Mouse (Mus musculus) heart, embryonic 14.5 days (tissue): Measurements from ENCODE around the gene Gart. TPM values are rescaled to one million over a fixed set of nuclear protein-coding genes. Genes with fewer than 3 reads are reported as not detected.

Source experiments
- ATAC-seq: fragments of 200-750 bp; cut with Nextera tagmentation; 2 replicates; pipeline ENCODE4 v1.8.0; 2017; ENCODE audit warnings: low read depth, moderate TSS enrichment; ENCODE audit not compliant: insufficient number of reproducible peaks, insufficient read depth, low FRiP score
- H3K27ac ChIP-seq, 2 experiments: fragments of 200-500 bp in 1 of 2; fragments of 300-500 bp in 1 of 2; sonication (generic) in 1 of 2; replicated peaks in 1 of 2; 2 replicates each; pipeline ENCODE4 v1.5.1; 2012 to 2014; ENCODE audit warnings: low read depth in 2 of 2, low read length in 2 of 2, control low read depth in 1 of 2, mild to moderate bottlenecking in 1 of 2, mixed read lengths in 1 of 2; ENCODE audit not compliant: control insufficient read depth in 1 of 2, insufficient read depth in 1 of 2
- H3K27me3 ChIP-seq: fragments of 300-500 bp; sonication (generic); 2 replicates; pipeline ENCODE4 v1.6.1; 2014; ENCODE audit warnings: mild to moderate bottlenecking, low read length, control low read depth; ENCODE audit not compliant: control insufficient read depth, insufficient read depth
- H3K36me3 ChIP-seq: fragments of 300-500 bp; sonication (generic); 2 replicates; pipeline ENCODE4 v1.6.1; 2014; ENCODE audit warnings: mild to moderate bottlenecking, control low read depth, low read length, mixed read lengths; ENCODE audit not compliant: control insufficient read depth, insufficient read depth
- H3K4me1 ChIP-seq, 2 experiments: fragments of 200-500 bp in 1 of 2; fragments of 300-500 bp in 1 of 2; sonication (generic) in 1 of 2; 2 replicates each; pipeline ENCODE4 v1.6.1; 2012 to 2014; ENCODE audit warnings: low read length in 2 of 2, control low read depth in 1 of 2, mixed read lengths in 1 of 2; ENCODE audit not compliant: control insufficient read depth in 2 of 2, insufficient read depth in 2 of 2
- H3K4me2 ChIP-seq: fragments of 300-500 bp; sonication (generic); 2 replicates; pipeline ENCODE4 v1.6.1; 2014; ENCODE audit warnings: mild to moderate bottlenecking, low read length
- H3K4me3 ChIP-seq, 2 experiments: fragments of 200-500 bp in 1 of 2; fragments of 300-500 bp in 1 of 2; sonication (generic) in 1 of 2; 2 replicates each; pipeline ENCODE4 v1.5.1; 2012 to 2014; ENCODE audit warnings: low read length in 2 of 2, mild to moderate bottlenecking in 2 of 2, control low read depth in 1 of 2, low read depth in 1 of 2, moderate library complexity in 1 of 2; ENCODE audit not compliant: control insufficient read depth in 1 of 2, insufficient read depth in 1 of 2
- H3K9ac ChIP-seq: fragments of 300-500 bp; sonication (generic); 2 replicates; pipeline ENCODE4 v1.6.1; 2014; ENCODE audit warnings: mild to moderate bottlenecking, low read length
- H3K9me3 ChIP-seq: fragments of 300-500 bp; sonication (generic); 2 replicates; pipeline ENCODE4 v1.6.1; 2016; ENCODE audit warnings: low read length, control low read depth; ENCODE audit not compliant: control insufficient read depth
- WGBS: fragments of 180-500 bp; shearing (Covaris S2); extraction: QIAGEN DNeasy Blood & Tissue Kit; methylation state at CpG from one replicate; pipeline ENCODE4 v1.1.7; 2014; 5-methylcytosine and 5-hydroxymethylcytosine counted together
- polyA plus RNA-seq: library from polyadenylated mRNA; unstranded; fragments of >200 nt; fragmentation: Nextera tagmentation; extraction: Ambion mirVana; gene quantifications from 2 replicates; pipeline ENCODE4 v1.2.1, GENCODE M21; 2014

Gene Gart
- polyA plus RNA-seq, 1 experiment from 2014 or later, result 56.2 TPM

DNA sequence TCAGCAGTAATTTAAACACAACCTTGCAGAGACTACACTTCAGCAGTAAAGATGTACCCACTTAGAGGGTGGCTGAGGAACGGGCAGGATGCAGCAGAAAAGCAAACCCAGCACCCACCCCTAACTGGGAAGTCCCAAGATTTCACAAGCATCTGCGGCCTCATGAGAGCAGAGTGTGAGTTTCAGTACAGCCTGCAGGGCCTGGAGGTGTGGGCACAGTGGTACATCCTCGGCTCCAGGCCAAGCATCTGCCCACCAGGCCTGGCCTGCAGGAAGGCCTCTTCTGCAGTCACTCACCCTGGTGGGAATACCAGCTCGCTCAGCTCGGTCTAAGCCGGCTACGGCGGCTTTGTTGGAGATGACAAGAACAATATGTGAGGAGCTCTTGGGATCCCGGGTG, 23.7 kb downstream of the Gart start:
- H3K4me3 ChIP-seq, result no peak overlapping the region
- peaks cover 83% of the 10 kb centered on the region for H3K36me3 ChIP-seq
- WGBS, result 91% methylated on average over 9 of the region's 9 CpGs
- no peak overlapping the region for H3K27ac ChIP-seq
- no peak overlapping the region for H3K9ac ChIP-seq
- no peaks in the 10 kb centered on the region for H3K4me1 ChIP-seq
- no peak for ATAC-seq
- H3K27me3 ChIP-seq, result no peaks in the 10 kb centered on the region
- H3K4me2 ChIP-seq, result no peak overlapping the region
- H3K9me3 ChIP-seq, result no peaks in the 10 kb centered on the region

DNA sequence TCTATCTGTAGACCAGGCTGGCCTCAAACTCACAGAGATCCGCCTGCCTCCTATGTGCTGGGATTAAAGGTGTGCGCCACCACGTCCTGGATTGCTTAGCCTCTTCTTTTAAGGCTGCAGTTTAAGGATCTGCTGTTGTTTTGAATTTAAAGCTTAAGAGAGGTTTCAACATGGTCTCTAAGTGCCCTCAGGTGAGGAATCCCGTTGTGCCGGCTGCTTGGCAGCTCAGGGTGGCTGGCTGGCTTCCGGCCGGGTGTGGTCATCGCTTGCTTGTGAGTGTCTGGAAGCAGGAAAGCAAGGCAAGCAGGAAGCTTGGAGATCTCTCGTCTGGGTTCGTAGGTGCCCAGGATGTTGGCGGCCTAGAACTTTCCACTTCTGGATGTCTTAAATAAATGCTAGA, 25.8 kb downstream of the Gart start:
- H3K4me2 ChIP-seq, result no peak overlapping the region
- no peak overlapping the region for H3K9ac ChIP-seq
- H3K4me1 ChIP-seq, result no peaks in the 10 kb centered on the region
- no peak overlapping the region for H3K27ac ChIP-seq
- 86% methylated on average over 11 of the region's 11 CpGs for WGBS
- H3K4me3 ChIP-seq, result no peak overlapping the region
- no peak for ATAC-seq
- H3K9me3 ChIP-seq, result no peaks in the 10 kb centered on the region
- H3K27me3 ChIP-seq, result no peaks in the 10 kb centered on the region
- H3K36me3 ChIP-seq, result peaks cover 63% of the 10 kb centered on the region

DNA sequence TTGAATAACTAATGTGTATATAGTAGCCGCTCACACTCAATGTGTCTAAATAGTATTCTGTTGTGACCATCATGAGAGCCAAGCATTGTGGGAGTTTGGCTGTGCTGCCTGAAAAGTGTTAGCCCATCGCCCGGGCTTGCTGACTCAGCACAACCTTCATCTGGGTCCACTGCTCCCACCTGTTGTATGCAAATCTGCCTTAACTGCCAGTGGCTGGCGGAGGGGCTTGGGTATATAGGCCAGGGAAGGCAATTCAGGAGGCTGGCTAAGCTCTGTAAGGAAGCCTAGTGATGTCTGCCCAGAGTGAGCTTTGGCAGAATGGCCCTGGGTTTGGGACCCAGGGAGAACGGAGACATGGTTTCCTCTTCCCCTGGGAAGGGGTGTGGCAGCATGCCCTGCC, 26.6 kb downstream of the Gart start:
- Histone ChIP-seq H3K36me3 (peaks cover 55% of the 10 kb centered on the region), H3K4me3 (no peak overlapping the region), H3K9me3 (no peaks in the 10 kb centered on the region), H3K4me2 (no peak overlapping the region), H3K27me3 (no peaks in the 10 kb centered on the region), H3K9ac (no peak overlapping the region), H3K27ac (no peak overlapping the region), H3K4me1 (no peaks in the 10 kb centered on the region)
- 87% methylated on average over 5 of the region's 5 CpGs for WGBS
- ATAC-seq, result no peak

DNA sequence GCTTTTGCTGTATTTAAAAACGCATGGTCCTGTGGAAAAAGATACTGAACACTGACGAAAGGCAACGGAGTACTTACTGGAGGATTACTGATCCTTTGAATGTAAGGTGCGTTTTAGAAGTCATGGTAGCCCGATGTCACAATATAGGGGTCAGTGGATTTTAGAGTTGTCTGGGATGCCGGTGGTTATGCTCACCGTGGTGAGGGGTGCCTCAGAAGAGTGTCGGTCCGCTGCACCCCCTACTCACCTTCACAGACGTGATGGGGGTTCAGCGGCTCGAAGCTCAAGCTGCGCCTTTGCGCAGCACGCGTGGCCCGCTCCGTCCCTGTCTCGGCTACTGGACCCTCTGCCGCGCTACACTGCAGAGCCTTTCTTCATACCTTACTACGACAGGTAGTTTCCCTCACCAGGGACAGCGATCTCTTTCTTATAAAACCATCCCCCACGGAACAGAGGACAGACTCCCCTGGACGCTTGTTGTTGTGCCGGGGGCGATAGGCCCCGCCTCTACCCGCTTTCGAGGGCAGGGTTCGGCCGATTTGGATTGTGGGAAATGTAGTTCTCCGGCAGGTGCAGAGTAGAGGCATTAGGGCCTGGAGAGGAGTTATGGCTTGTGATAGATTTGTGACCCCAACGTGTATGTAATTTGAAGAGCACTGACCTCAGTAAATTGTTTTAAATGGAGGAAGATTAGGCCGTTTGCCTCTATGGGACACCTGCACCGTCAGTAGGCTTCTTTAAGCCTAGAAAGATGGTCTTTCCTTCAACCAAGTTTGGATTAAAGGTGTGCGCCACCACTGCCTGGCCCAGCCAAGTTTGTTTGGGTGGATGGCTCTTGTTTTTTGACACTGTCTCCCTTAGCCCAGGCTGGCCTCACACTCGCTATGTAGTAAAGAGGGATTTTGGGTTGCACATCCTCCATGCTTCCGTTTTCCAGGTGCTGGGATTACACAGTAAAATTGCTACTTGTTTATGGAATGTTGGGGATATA, 27.9 kb downstream of the Gart start, which contains the start of gene Dnajc28:
TSS of gene Dnajc28 (minus strand) at position 516 of the 991 bp plus-strand sequence.
- peak within 1 kb of the TSS; percentile 85 for H3K9ac ChIP-seq
- peaks cover 41% of the 10 kb centered on the region for H3K36me3 ChIP-seq
- peak; percentile 81 for ATAC-seq
- peak within 1 kb of the TSS; percentile 91 for H3K4me2 ChIP-seq
- H3K4me1 ChIP-seq, result no peaks in the 10 kb centered on the region
- whole genome bisulfite sequencing, result 10% methylated on average over 39 of the region's 39 CpGs
- no peaks in the 10 kb centered on the region for H3K9me3 ChIP-seq
- no peaks in the 10 kb centered on the region for H3K27me3 ChIP-seq
- no peak within 1 kb of the TSS for H3K27ac ChIP-seq
- peak within 1 kb of the TSS; percentile 78 to 82 for H3K4me3 ChIP-seq

DNA sequence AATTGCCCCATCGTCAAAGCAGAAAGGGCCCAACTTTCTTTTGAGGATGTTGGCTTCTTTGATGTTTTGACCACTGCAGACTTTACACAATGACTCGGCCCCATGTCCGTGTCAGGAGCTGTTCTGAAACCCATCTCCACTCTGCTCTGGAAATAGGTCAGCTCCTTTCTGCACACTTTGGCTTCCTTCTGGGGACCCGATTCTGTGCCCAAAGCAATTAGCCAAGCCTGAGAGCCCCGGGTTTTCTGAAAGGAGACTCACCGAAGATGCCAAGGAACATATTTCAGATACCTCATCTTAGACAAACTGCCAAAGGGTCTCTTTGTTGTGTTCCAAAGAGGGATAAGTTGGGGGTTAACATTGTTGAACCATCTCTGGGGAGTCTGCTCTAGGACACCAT, 32.2 kb downstream of the Gart start:
- no peak for ATAC-seq
- Histone ChIP-seq H3K4me2 (no peak overlapping the region), H3K9ac (no peak overlapping the region), H3K27me3 (no peaks in the 10 kb centered on the region), H3K4me1 (peaks cover 0 to 4% of the 10 kb centered on the region in 2 experiments; a peak in 2 of 4 replicates), H3K36me3 (no peaks in the 10 kb centered on the region), H3K9me3 (no peaks in the 10 kb centered on the region), H3K4me3 (no peak overlapping the region), H3K27ac (no peak overlapping the region)
- WGBS, result 83% methylated on average over 6 of the region's 6 CpGs

DNA sequence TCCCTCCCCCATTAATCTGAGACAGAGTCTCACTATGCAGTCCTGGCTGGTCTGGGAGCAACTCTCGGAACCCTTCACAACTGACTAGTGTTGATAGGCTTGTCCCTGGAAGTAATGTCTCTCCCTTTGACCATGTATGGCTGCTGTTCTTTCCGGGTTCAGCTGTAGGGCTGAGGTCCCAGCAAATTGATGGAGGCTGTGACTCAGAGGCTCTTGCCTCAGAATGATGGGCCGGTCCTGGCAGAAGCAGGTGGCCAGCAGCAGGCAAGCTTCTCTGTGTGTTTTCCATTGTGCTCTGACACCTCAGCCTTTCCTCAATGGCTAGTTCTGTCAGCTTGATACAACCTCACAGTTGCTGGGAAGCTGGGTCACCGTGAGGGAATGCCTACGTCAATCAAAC, 34.2 kb downstream of the Gart start:
- 44% methylated on average over 5 of the region's 5 CpGs for WGBS
- Histone ChIP-seq H3K27me3 (no peaks in the 10 kb centered on the region), H3K27ac (no peak overlapping the region), H3K4me2 (no peak overlapping the region), H3K4me1 (peaks cover 0 to 4% of the 10 kb centered on the region in 2 experiments; a peak in 2 of 4 replicates), H3K9me3 (no peaks in the 10 kb centered on the region), H3K9ac (no peak overlapping the region), H3K4me3 (no peak overlapping the region), H3K36me3 (no peaks in the 10 kb centered on the region)
- ATAC-seq, result no peak

DNA sequence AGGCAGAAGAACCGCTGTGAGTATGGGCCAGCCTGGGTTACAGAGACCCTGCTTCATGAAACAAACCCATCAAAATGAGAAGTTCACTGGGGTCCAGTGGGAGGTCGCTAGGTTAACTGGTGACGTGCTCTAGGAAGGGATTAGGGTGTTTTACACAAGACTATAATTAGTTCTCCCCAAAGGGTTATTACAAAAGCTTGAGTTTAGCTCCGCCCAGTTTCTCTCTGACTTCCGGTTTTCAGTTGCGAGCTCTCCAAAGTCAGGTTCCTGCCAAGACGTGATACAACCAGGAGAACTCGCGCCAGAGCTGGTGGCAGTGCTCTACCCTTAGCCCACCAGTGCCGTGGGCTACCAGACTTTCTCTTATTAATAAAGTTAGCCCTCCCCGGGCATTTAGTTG, 35.5 kb downstream of the Gart start:
- 63% methylated on average over 11 of the region's 11 CpGs for WGBS
- H3K9me3 ChIP-seq, result no peaks in the 10 kb centered on the region
- H3K4me2 ChIP-seq, result no peak overlapping the region
- no peaks in the 10 kb centered on the region for H3K36me3 ChIP-seq
- ATAC-seq, result no peak
- no peaks in the 10 kb centered on the region for H3K27me3 ChIP-seq
- peaks cover 0 to 4% of the 10 kb centered on the region in 2 experiments; a peak in 2 of 4 replicates for H3K4me1 ChIP-seq
- H3K27ac ChIP-seq, result no peak overlapping the region
- H3K4me3 ChIP-seq, result no peak overlapping the region
- no peak overlapping the region for H3K9ac ChIP-seq
